Mouse (Mus musculus) CD4-positive helper T cell, adult 2 months (primary cell): ENCODE results near the gene Hpcal1.
A peak's percentile ranks its signal among the peaks of the same experiment; 100 is the strongest.

Source experiments
- DNase-seq: peaks from one replicate; pipeline ENCODE4 v3.0.0-alpha.2; 2012; ENCODE audit warnings: low read depth, missing footprints, low spot score

Gene Hpcal1

GRCm38 (mm10) chr12:17690564-17691281 is at the start of gene Hpcal1:
Gene Hpcal1 (plus strand): TSS chr12:17690856.
- peak; percentile 90 for DNase-seq

GRCm38 (mm10) chr12:17641269-17641668 is 49.4 kb upstream of the Hpcal1 start:
- DNase-seq: no peak

- DNase-seq: no peak
Observed at GRCm38 (mm10) chr12:17644385-17645222, 46.1 kb upstream of the Hpcal1 start.

- DNase-seq: no peak
Observed at GRCm38 (mm10) chr12:17646457-17646856, 44.2 kb upstream of the Hpcal1 start.

DNA sequence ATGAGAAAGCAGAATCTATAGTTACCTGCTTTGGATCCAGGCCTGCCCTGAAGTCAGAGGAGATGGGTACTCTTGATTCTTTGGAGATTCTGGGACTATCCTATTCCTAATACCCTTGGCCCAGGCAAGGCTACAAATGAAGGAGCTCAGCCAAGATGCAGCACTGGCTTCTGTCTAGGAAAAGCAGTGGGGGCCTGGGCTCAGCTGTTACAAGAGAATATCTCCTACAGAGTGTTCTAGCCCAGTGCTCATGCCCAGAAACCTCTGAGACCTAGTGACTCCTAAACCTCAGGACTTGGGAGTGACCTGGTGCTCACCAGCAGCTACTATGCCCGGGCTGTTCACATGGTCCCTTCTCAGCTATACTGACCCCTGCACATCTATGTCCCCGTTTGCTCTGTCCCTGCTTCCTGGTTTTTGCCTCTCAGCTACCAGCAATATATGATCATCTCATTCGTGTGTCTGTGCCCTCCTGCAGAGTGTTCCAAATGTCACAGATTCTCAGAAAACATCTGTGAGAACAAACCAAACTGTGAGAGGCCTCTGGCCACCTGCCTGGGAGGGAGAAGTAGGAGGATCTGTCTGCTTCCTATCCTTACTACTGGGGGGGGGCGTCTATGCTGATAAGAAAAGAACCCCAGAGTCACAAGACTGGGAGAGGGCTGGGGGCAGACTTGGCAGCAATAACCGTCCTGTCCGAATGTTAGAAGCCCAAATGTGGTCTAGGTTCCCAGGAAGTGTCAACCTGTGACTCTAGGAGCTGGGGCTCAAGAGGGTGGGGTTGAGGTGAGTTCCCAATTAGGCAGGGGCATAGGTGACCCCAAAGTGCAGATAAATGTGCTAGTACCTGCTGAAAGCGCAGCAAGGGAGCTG is 39.2 kb upstream of the Hpcal1 start:
- DNase-seq: no peak

DNA sequence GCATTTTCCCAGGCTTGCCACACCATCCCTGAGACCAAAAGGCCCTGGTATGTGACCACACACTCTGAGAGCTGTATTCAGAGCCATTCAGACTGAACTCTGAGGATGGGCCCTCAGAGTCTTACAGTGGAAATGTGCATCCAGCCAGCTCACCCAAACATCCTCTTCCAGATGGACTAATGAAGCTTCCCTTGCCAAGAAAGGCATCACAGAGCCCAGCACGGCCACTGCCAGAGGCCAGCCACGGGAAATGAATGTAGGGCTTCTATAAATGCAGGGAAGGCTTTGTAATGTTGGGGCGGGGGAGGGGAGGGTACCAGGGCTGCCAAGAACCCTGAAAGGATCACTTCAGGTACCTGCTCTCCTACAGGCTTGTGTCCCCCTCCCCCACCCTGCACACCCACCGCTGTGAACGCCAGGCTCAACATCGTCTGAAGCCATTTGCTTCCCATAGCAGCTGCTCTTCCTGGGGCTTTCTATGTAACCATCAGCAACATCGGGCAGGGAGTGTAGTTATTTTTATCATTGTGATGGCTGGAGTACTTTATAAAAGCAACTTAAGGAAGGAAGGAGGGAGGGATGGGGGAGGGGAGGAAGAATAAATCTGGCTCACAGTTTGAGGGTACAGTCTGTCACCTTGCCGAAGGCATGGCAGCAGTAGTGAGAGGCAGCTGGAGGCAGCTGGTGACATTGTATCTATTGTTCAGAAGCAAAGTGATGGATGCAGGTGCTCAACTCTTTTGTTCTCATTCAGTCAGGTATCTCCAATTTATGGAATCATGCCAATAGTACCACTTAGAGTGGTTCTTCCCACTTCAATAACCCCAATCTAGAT is 38.2 kb upstream of the Hpcal1 start:
- no peak for DNase-seq

GRCm38 (mm10) chr12:17653051-17653783 is 37.4 kb upstream of the Hpcal1 start:
- DNase-seq: no peak

GRCm38 (mm10) chr12:17657561-17658195 is 33.0 kb upstream of the Hpcal1 start:
- peak; percentile 19 for DNase-seq

DNA sequence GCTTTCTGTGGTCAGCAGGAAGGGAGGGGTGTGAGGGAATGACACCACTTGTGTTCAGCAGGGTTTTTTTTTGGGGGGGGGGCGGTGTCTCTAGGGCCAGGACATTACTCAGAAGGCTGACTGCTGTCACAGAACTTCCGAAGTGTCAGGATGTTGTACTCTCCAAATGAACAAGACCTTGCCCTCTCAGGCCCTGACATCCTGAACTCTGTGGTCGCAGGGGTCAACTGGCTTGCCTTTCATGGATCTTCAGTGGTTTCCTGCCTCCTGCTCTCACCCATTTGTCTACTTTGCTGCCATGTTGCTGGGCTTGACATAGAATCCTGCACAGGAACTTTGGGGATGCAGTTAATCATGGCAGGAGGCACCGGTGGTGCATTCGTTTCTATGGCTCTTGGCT is 32.1 kb upstream of the Hpcal1 start:
- no peak for DNase-seq

- DNase-seq: no peak
Observed at GRCm38 (mm10) chr12:17661483-17661920, 29.2 kb upstream of the Hpcal1 start.

GRCm38 (mm10) chr12:17663991-17664635 is 26.5 kb upstream of the Hpcal1 start:
- DNase-seq: no peak

DNA sequence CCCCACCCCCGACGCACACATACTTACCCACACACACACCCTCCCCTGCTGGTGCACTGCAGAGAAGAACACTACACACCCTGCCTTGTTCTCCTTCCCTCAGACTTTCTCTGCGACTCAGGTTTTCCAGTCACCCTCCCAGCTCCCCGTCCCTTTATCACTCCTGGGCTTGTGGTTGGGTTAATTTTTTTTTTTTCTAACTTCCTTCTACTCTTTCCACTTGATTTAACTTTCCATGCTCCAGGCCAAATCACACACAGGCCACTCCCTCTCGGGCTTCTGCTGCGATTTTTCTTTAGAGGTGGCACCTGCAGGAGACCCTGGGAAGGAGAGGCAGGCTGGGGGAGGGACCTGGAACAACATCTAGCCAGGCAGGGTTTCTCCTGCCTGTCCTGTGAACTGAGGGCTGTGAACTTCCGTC is 24.7 kb upstream of the Hpcal1 start:
- DNase-seq: peak; percentile 4

GRCm38 (mm10) chr12:17666616-17667015 is 24.0 kb upstream of the Hpcal1 start:
- DNase-seq: peak; percentile 27

- no peak for DNase-seq
Observed at GRCm38 (mm10) chr12:17673729-17674128, 16.9 kb upstream of the Hpcal1 start.

DNA sequence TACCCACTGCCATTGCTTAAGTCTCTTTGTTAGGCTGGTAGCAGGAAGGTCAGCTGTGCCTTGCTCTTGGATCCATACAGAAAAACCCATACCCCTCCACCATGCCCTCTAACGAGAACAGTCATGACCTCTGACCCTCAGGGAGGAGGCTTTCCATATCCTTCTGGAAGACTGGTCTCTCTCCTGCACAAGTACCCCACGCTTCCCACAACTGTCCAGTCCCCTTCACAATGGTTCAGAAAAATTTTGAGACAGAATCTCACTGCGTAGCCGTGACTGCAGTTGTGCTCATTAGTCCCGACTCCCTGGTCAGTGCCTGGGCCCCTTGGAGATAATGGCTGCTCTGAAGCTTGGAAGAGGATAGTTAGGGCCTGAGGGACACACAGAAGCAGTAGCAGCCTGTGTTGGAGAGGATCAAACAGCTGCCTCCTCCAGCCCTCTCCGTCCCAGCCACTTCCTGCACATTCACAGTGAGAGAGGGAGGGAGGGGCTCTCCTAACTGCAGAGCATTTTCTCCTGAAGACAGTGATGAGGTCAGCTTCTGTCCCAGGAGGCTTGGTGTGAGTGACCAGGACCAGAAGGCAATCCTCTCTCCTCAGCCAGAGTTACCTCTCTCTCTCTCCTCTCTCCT is 16.4 kb upstream of the Hpcal1 start:
- DNase-seq: no peak

DNA sequence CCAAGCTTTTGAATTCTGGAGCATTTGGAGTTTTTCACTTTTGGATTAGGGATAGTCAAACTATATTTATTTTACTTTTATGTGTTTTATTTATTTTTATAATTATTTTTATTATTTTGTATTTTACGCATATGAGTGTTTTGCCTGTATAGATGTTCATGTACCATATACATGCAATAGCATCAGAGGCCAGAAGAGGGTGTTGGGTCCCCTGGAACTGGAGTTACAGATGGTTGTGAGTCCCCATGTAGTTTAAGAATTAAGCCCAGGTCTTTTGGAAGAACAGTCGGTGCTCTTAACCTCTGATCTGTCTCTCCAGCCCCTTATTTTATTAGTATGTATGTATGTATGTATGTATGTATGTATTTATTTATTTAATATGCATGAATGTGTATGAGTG is 12.9 kb upstream of the Hpcal1 start:
- DNase-seq: peak; percentile 43

GRCm38 (mm10) chr12:17679571-17679970 is 11.1 kb upstream of the Hpcal1 start:
- no peak for DNase-seq

DNA sequence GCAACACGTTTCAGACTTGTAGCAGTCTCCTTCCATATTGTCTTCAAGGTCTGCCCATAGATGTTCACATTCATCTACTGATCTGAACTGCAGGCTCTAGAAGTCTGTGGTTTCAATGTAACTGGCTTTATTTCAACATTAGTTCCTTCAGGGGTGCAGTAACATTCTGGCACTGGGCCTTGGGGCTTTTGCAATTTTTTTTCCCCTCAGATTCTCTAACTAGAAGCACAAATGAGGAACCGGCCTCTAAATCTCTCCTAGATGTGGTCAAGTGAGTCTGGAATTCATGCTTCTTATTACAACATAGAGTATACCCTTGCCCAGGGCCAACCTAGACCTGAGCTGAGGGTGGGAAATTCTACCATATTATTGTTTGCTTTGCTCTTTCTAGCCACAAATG is 8.5 kb upstream of the Hpcal1 start:
- DNase-seq: no peak

DNA sequence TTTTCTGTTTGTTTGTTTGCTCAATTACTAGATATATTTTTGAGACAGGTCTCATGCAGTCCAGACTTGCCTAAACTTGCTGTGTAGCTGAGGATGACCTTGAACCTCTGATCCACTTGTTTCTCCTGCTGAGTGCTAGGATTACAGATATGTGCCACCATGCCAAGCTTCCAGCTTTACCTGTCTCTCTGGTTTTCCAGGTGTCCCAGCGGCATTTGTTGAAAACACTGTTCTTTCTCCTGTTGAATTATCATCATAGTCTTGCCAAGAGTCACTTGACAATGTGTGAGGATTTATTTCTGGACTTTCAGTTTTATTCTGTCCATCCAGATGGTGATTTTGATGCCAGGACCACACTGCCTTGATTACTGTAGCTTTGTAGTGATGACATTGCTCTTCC is 6.3 kb upstream of the Hpcal1 start:
- no peak for DNase-seq
